Mouse (Mus musculus): ENCODE results near the gene Sgpp1. TPM values are rescaled to one million over a fixed set of nuclear protein-coding genes. Genes with fewer than 3 reads are reported as not detected.
A peak's percentile ranks its signal among the peaks of the same experiment; 100 is the strongest.
"Not testable (repeated sequence)": the region's sequence is repeated elsewhere in the genome, so short reads cannot be mapped to it uniquely, and the experiment has no call there.

The Sgpp1 gene
- polyA plus RNA-seq, 1 experiment from 2014 or later, result 15.5 TPM

GRCm38 (mm10) chr12:75709506-75709905, 26.0 kb downstream of the Sgpp1 start:
- Histone ChIP-seq H3K27me3 (no peaks in the 10 kb centered on the region), H3K4me3 (no peak overlapping the region), H3K9ac (no peak overlapping the region), H3K27ac (no peak overlapping the region), H3K36me3 (no peaks in the 10 kb centered on the region), H3K4me2 (no peak overlapping the region), H3K9me3 (no peaks in the 10 kb centered on the region), H3K4me1 (no peaks in the 10 kb centered on the region)
- WGBS, result 75% methylated on average over 2 of the region's 2 CpGs
- no peak for ATAC-seq (ENCODE audit: borderline replicate concordance, extremely low read depth, low FRiP score, low TSS enrichment)

- no peaks in the 10 kb centered on the region for H3K36me3 ChIP-seq
- no peak for ATAC-seq (ENCODE audit: borderline replicate concordance, extremely low read depth, low FRiP score, low TSS enrichment)
- H3K9me3 ChIP-seq, result no peaks in the 10 kb centered on the region
- no peak overlapping the region for H3K4me3 ChIP-seq
- H3K9ac ChIP-seq, result no peak overlapping the region
- no peaks in the 10 kb centered on the region for H3K27me3 ChIP-seq
- H3K4me2 ChIP-seq, result no peak overlapping the region
- WGBS, result 62% methylated on average over 7 of the region's 7 CpGs
- no peak overlapping the region for H3K27ac ChIP-seq
- H3K4me1 ChIP-seq, result peaks cover 5% of the 10 kb centered on the region; the same call in 1 of the 2 replicates
Observed at GRCm38 (mm10) chr12:75706670-75707069, 28.9 kb downstream of the Sgpp1 start.

GRCm38 (mm10) chr12:75702739-75703122, 32.8 kb downstream of the Sgpp1 start:
- 75% methylated on average over 3 of the region's 3 CpGs for WGBS
- Histone ChIP-seq H3K4me1 (peaks cover 12% of the 10 kb centered on the region; the same call in 1 of the 2 replicates), H3K4me3 (no peak overlapping the region), H3K9me3 (no peaks in the 10 kb centered on the region), H3K36me3 (no peaks in the 10 kb centered on the region), H3K27ac (no peak overlapping the region), H3K9ac (no peak overlapping the region), H3K4me2 (no peak overlapping the region), H3K27me3 (no peaks in the 10 kb centered on the region)
- ATAC-seq (ENCODE audit: borderline replicate concordance, extremely low read depth, low FRiP score, low TSS enrichment), result no peak

GRCm38 (mm10) chr12:75702084-75702738, 33.3 kb downstream of the Sgpp1 start:
- WGBS, result 62% methylated on average over 14 of the region's 14 CpGs
- H3K9ac ChIP-seq, result no peak overlapping the region
- peak overlapping the region; percentile 50 for H3K4me2 ChIP-seq
- no peak overlapping the region for H3K27ac ChIP-seq
- no peaks in the 10 kb centered on the region for H3K9me3 ChIP-seq
- peak overlapping the region; percentile 14; the same call in 1 of the 2 replicates for H3K4me3 ChIP-seq
- H3K4me1 ChIP-seq, result peaks cover 12% of the 10 kb centered on the region; the same call in 1 of the 2 replicates
- no peaks in the 10 kb centered on the region for H3K27me3 ChIP-seq
- no peaks in the 10 kb centered on the region for H3K36me3 ChIP-seq
- ATAC-seq (ENCODE audit: borderline replicate concordance, extremely low read depth, low FRiP score, low TSS enrichment), result no peak

DNA sequence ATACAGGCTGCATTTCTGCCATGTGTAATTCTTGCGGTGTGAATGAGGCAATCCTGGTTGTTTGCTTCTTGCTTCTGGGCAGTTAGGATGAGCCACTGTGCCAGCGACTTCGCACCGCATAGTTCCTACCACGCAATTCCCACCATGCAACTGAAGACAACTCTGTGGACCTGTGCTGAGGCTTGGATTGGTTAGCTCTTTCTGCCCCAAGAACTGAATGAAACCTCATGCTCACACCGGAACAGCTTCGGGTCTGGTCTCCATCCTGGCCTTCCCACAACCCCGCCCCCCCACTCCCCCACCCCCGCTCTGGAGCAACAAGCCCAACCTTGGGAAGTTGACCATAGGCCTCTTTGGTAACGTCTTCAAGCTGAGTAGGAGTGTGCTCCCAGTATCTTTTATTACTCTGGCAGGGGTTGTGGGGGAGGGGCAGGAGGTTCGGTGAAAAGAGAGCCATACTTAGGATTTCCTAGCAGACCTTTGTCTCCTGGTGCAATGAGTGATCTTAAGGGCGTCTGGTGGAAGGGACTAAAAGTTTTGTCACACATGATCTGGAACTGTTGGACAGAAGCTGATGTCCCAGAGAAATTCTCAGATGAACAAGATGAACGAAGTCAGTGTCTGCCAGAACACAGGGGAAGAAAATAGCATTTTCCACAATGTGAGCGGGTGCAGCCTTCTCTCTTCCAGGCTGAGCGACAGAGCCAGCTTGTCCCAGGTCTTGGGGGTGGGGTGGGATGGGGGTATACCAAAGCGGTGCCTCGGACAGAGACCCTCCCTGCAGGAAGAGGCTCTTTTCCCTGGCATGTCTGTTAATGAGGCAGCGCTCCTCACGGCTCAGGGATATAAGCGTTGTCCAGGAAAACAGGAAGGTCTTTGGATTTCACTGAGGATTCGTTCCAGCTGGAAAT, 34.1 kb downstream of the Sgpp1 start:
- H3K36me3 ChIP-seq, result no peaks in the 10 kb centered on the region
- peak overlapping the region; percentile 50 for H3K4me2 ChIP-seq
- no peaks in the 10 kb centered on the region for H3K9me3 ChIP-seq
- peak overlapping the region; percentile 14; the same call in 1 of the 2 replicates for H3K4me3 ChIP-seq
- WGBS, result 40% methylated on average over 21 of the region's 21 CpGs
- peaks cover 12% of the 10 kb centered on the region; the same call in 1 of the 2 replicates for H3K4me1 ChIP-seq
- no peak overlapping the region for H3K27ac ChIP-seq
- no peak overlapping the region for H3K9ac ChIP-seq
- H3K27me3 ChIP-seq, result no peaks in the 10 kb centered on the region
- ATAC-seq (ENCODE audit: borderline replicate concordance, extremely low read depth, low FRiP score, low TSS enrichment), result peak; percentile 46; the same call in 1 of the 2 replicates

DNA sequence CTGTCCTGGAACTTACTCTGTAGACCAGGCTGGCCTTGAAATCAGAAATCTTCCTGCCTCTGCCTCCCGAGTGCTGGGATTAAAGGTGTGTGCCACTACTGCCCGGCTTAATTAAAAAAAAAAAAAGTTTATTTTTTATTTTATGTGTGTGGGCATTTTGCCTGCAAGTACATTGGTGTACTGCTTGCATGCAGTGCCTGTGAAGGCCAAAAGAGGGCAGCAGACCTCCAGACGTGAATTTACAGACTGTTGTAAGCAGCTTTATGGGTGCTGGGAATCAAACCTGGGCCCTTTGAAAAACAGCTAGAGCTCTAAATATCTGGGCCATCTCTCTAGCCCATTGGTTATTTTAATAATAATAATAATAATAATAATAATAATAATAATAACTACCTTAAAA, 36.8 kb downstream of the Sgpp1 start:
- ATAC-seq (ENCODE audit: borderline replicate concordance, extremely low read depth, low FRiP score, low TSS enrichment), result no peak
- peaks cover 12% of the 10 kb centered on the region; the same call in 1 of the 2 replicates for H3K4me1 ChIP-seq
- 79% methylated on average over 3 of the region's 3 CpGs for WGBS

DNA sequence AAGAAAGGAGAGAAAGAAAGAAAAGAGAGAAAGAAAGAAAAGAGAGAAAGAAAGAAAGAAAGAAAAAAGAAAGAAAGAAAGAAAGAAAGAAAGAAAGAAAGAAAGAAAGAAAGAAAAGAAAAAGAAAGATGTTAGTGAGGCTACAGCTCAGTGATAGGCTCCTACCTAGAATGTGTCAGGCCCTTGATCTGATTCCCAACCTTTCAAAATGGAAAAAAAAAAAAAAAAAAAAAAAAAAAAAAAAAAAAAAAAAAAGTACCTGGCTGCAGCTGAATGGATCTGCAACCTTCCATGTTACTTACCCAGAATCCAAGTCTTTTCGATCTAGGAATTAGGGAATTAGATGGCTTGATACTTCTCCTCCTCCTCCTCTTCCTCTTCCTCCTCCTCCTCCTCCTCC, 39.7 kb downstream of the Sgpp1 start:
- not testable (repeated sequence) for H3K4me1 ChIP-seq; H3K27me3 ChIP-seq; H3K9ac ChIP-seq; H3K27ac ChIP-seq; ATAC-seq (ENCODE audit: borderline replicate concordance, extremely low read depth, low FRiP score, low TSS enrichment); H3K36me3 ChIP-seq; H3K9me3 ChIP-seq; H3K4me2 ChIP-seq; H3K4me3 ChIP-seq
- 94% methylated on average over 1 of the region's 1 CpGs for WGBS

More for the DNA sequence above, 36.8 kb downstream of the Sgpp1 start:
- Histone ChIP-seq H3K4me2 (no peak overlapping the region), H3K36me3 (no peaks in the 10 kb centered on the region), H3K27me3 (no peaks in the 10 kb centered on the region), H3K4me3 (no peak overlapping the region), H3K27ac (no peak overlapping the region), H3K9me3 (no peaks in the 10 kb centered on the region), H3K9ac (no peak overlapping the region)

GRCm38 (mm10) chr12:75689003-75689402, 46.5 kb downstream of the Sgpp1 start:
- H3K9ac ChIP-seq, result no peak overlapping the region
- H3K27me3 ChIP-seq, result no peaks in the 10 kb centered on the region
- H3K4me1 ChIP-seq, result no peaks in the 10 kb centered on the region
- no peak overlapping the region for H3K27ac ChIP-seq
- H3K4me2 ChIP-seq, result no peak overlapping the region
- ATAC-seq (ENCODE audit: borderline replicate concordance, extremely low read depth, low FRiP score, low TSS enrichment), result no peak
- H3K36me3 ChIP-seq, result no peaks in the 10 kb centered on the region
- H3K9me3 ChIP-seq, result no peaks in the 10 kb centered on the region
- H3K4me3 ChIP-seq, result no peak overlapping the region
- 87% methylated on average over 2 of the region's 2 CpGs for WGBS

DNA sequence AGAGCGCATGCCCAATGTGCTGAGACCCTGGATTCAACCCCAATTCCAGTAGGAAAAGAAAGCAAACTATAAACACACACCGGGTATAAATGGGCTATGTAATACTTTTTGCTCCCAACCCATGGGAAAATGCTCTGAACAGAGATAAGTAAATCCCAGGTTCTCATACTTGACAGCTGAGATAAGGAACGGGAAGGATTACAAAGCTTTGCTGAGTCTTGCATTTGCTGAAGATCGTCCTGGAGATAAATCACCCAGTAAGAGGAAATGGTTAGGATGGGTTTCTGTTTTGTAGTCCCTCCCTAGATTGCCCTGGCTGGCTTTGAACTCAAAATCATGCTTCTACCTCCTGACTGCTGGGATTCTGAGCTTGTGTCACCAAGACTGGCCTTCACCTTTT, 48.2 kb downstream of the Sgpp1 start:
- no peaks in the 10 kb centered on the region for H3K27me3 ChIP-seq
- H3K9me3 ChIP-seq, result no peaks in the 10 kb centered on the region
- no peak overlapping the region for H3K4me3 ChIP-seq
- ATAC-seq (ENCODE audit: borderline replicate concordance, extremely low read depth, low FRiP score, low TSS enrichment), result no peak
- no peak overlapping the region for H3K4me2 ChIP-seq
- 16% methylated on average over 4 of the region's 4 CpGs for WGBS
- H3K27ac ChIP-seq, result no peak overlapping the region
- no peaks in the 10 kb centered on the region for H3K4me1 ChIP-seq
- H3K9ac ChIP-seq, result no peak overlapping the region
- H3K36me3 ChIP-seq, result no peaks in the 10 kb centered on the region

- not testable (repeated sequence) for H3K4me3 ChIP-seq; H3K4me1 ChIP-seq; H3K4me2 ChIP-seq; H3K9ac ChIP-seq; H3K27me3 ChIP-seq; ATAC-seq (ENCODE audit: borderline replicate concordance, extremely low read depth, low FRiP score, low TSS enrichment); H3K9me3 ChIP-seq; H3K27ac ChIP-seq; H3K36me3 ChIP-seq
- WGBS, result 74% methylated on average over 4 of the region's 4 CpGs
Observed at GRCm38 (mm10) chr12:75684026-75684425, 51.5 kb downstream of the Sgpp1 start.

- Histone ChIP-seq H3K27ac (no peak overlapping the region), H3K9ac (no peak overlapping the region), H3K27me3 (no peaks in the 10 kb centered on the region), H3K4me2 (no peak overlapping the region), H3K4me3 (no peak overlapping the region), H3K4me1 (no peaks in the 10 kb centered on the region), H3K36me3 (no peaks in the 10 kb centered on the region), H3K9me3 (no peaks in the 10 kb centered on the region)
- no peak for ATAC-seq (ENCODE audit: borderline replicate concordance, extremely low read depth, low FRiP score, low TSS enrichment)
- WGBS, result 86% methylated on average over 4 of the region's 4 CpGs
Observed at GRCm38 (mm10) chr12:75683598-75683997, 51.9 kb downstream of the Sgpp1 start.

DNA sequence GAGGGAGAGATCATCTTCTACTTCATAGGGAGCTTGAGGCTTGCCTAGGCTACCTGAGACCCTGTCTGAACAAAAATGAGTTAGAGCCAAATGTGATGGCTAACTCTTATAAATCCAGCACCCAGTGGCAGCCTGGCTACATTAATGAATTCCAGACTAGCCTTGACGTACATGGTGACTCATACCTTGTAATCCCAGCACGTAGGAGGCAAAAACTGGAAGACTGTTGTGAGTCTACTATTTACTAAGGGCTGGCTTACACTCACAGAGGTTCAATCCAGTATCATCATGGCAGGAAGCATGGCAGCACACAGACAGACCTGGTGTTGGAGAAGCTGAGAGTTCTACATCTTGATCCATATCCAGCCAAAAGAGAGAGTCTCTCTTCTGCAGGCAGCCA, 52.7 kb downstream of the Sgpp1 start:
- ATAC-seq (ENCODE audit: borderline replicate concordance, extremely low read depth, low FRiP score, low TSS enrichment), result no peak
- WGBS, result 75% methylated on average over 2 of the region's 2 CpGs

More for the DNA sequence above, 52.7 kb downstream of the Sgpp1 start:
- H3K27ac ChIP-seq, result no peak overlapping the region
- H3K4me3 ChIP-seq, result no peak overlapping the region
- no peaks in the 10 kb centered on the region for H3K27me3 ChIP-seq
- no peak overlapping the region for H3K9ac ChIP-seq
- H3K9me3 ChIP-seq, result no peaks in the 10 kb centered on the region
- H3K4me2 ChIP-seq, result no peak overlapping the region
- no peaks in the 10 kb centered on the region for H3K36me3 ChIP-seq
- H3K4me1 ChIP-seq, result no peaks in the 10 kb centered on the region

Data from lung, embryonic 15.5 days (tissue).